Mouse (Mus musculus) limb, embryonic 15.5 days (tissue): ENCODE measurements at regions not wholly inside any gene's neighbourhood (a gene's known extent, or its start where the extent isn't known, plus 50 kb on each side); places are given as distances from the start of the nearest gene placed in this dataset.

ENCODE experiments used
- ATAC-seq: fragments of 200-750 bp; cut with Nextera tagmentation; 2 replicates; pipeline ENCODE4 v1.8.0; 2017; ENCODE audit warnings: low read depth, moderate TSS enrichment; ENCODE audit not compliant: insufficient number of reproducible peaks, low FRiP score, low TSS enrichment
- H3K27ac ChIP-seq: fragments of 300-500 bp; sonication (generic); 2 replicates; pipeline ENCODE4 v1.5.1; 2015; ENCODE audit warnings: moderate library complexity, mild to moderate bottlenecking, inconsistent platforms
- H3K27me3 ChIP-seq: fragments of 300-500 bp; sonication (generic); 2 replicates; pipeline ENCODE4 v1.6.1; 2015; ENCODE audit warnings: inconsistent platforms
- H3K36me3 ChIP-seq: fragments of 300-500 bp; sonication (generic); 2 replicates; pipeline ENCODE4 v1.6.1; 2015; ENCODE audit warnings: inconsistent platforms
- H3K4me1 ChIP-seq: fragments of 300-500 bp; sonication (generic); 2 replicates; pipeline ENCODE4 v1.6.1; 2015; ENCODE audit warnings: inconsistent platforms
- H3K4me2 ChIP-seq: fragments of 300-500 bp; sonication (generic); 2 replicates; pipeline ENCODE4 v1.6.1; 2015; ENCODE audit warnings: mild to moderate bottlenecking, inconsistent platforms
- H3K4me3 ChIP-seq: fragments of 300-500 bp; sonication (generic); 2 replicates; pipeline ENCODE4 v1.5.1; 2015; ENCODE audit warnings: mild to moderate bottlenecking, inconsistent platforms
- H3K9ac ChIP-seq: fragments of 300-500 bp; sonication (generic); 2 replicates; pipeline ENCODE4 v1.6.1; 2015; ENCODE audit warnings: inconsistent platforms
- H3K9me3 ChIP-seq: fragments of 300-500 bp; sonication (generic); 2 replicates; pipeline ENCODE4 v1.6.1; 2016; ENCODE audit warnings: inconsistent platforms
- WGBS: fragments of 180-500 bp; shearing (Covaris S2); methylation state at CpG from one replicate; pipeline ENCODE4 v1.1.7; 2015; 5-methylcytosine and 5-hydroxymethylcytosine counted together

DNA sequence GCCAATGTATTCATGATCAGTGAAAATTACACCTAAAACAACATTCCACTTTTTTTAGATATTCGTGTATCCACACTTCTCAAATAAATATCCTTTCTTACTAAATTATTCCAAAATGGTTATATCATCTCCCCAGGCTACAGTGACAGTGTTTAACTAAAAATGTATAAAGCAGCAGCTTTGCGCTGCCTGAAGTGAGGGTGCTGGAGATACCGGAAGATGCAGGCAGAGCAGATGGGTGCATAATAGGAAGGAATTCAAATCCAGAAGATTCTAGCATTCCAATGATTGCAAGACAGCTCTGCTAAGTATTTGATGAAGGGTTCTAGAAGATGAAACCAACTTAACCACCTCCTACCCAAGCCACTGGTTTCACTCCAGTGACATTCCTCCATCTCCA, 516.9 kb upstream of the Vstm2b start:
- ATAC-seq: no peak
- Histone ChIP-seq H3K4me3 (no peak overlapping the region), H3K9ac (no peak overlapping the region), H3K27ac (no peak overlapping the region), H3K4me2 (no peak overlapping the region), H3K4me1 (no peaks in the 10 kb centered on the region), H3K36me3 (no peaks in the 10 kb centered on the region), H3K27me3 (no peaks in the 10 kb centered on the region), H3K9me3 (no peaks in the 10 kb centered on the region)
- WGBS: 81% methylated on average over 3 of the region's 3 CpGs

- Histone ChIP-seq H3K4me2 (no peak overlapping the region), H3K4me1 (no peaks in the 10 kb centered on the region), H3K9me3 (no peaks in the 10 kb centered on the region), H3K36me3 (no peaks in the 10 kb centered on the region), H3K27me3 (no peaks in the 10 kb centered on the region), H3K27ac (no peak overlapping the region), H3K4me3 (no peak overlapping the region), H3K9ac (no peak overlapping the region)
- 84% methylated on average over 5 of the region's 5 CpGs for WGBS
- ATAC-seq: no peak
Observed at GRCm38 (mm10) chr7:40388152-40388551, 510.0 kb upstream of the Vstm2b start.

DNA sequence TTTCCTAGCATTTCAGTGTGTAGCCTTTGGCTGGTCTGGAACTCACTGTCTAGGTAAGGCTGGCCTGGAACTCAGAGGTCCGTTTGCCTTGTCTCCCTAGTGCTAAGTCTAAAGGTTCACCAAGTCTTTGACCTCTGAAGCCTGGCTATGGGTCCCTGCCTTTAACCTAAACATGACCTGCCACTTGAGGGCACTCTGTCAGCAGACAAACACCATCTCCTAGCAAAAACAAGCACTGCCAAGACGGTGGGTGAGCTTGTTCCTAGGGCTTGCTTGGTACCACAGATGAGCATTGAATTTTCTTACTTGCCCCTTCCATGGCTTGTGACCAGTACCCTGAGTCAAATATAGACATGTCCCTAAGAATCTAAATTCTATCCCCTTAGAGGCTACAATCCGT, 508.3 kb upstream of the Vstm2b start:
- no peak overlapping the region for H3K9ac ChIP-seq
- ATAC-seq: no peak

DNA sequence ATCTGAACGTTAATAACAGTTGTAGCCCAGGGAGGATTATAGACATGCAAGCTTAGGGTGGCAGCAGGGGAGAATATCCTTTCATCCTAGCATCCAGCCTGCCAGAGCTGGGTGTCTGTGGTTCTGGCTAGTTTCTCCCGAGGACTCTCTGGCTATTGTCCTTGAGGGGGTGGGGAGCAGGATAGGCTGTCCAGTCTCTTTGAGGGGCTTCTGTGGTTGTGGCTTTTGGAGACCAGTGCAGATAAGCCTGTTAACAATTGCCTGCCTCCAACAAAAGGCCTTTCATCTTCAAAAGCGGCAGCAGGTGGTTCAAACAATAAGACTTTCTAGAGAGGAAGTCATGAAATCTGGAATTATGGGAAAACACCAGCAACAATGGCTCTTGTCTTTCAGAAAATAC, 507.2 kb upstream of the Vstm2b start:
- H3K4me1 ChIP-seq: no peaks in the 10 kb centered on the region
- no peak for ATAC-seq
- no peaks in the 10 kb centered on the region for H3K9me3 ChIP-seq
- H3K4me3 ChIP-seq: no peak overlapping the region
- H3K27ac ChIP-seq: no peak overlapping the region
- no peaks in the 10 kb centered on the region for H3K36me3 ChIP-seq
- no peak overlapping the region for H3K4me2 ChIP-seq
- WGBS: 22% methylated on average over 3 of the region's 3 CpGs
- no peak overlapping the region for H3K9ac ChIP-seq
- H3K27me3 ChIP-seq: no peaks in the 10 kb centered on the region

More for the DNA sequence above, 508.3 kb upstream of the Vstm2b start:
- Histone ChIP-seq H3K27me3 (no peaks in the 10 kb centered on the region), H3K4me3 (no peak overlapping the region), H3K9me3 (no peaks in the 10 kb centered on the region), H3K27ac (no peak overlapping the region), H3K4me1 (no peaks in the 10 kb centered on the region), H3K36me3 (no peaks in the 10 kb centered on the region), H3K4me2 (no peak overlapping the region)
- WGBS: 29% methylated on average over 3 of the region's 3 CpGs

GRCm38 (mm10) chr7:40391626-40392025, 506.5 kb upstream of the Vstm2b start:
- Histone ChIP-seq H3K4me3 (no peak overlapping the region), H3K27ac (no peak overlapping the region), H3K27me3 (no peaks in the 10 kb centered on the region), H3K4me1 (no peaks in the 10 kb centered on the region), H3K36me3 (no peaks in the 10 kb centered on the region), H3K9ac (no peak overlapping the region), H3K9me3 (no peaks in the 10 kb centered on the region), H3K4me2 (no peak overlapping the region)
- 65% methylated on average over 3 of the region's 3 CpGs for WGBS
- ATAC-seq: no peak

DNA sequence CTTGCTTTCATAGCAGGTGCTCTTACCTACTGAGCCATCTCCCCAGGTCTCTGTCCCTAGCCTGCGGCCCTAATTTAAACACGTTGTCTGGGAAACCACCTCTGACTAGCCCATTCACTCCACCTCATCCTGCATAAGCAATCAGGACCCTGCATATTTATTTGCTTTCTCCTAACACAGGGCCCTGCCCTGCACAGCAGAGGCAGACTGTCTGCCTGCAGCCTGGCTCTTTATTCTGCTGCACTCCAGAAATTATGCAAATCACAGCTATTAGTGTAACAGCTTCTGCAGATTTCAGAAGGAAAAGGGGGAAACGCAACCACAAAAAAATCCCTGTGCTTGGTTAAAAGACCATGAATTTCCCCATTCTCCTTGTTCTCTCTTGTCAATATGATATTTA, 505.9 kb upstream of the Vstm2b start:
- H3K27ac ChIP-seq: no peak overlapping the region
- H3K4me1 ChIP-seq: no peaks in the 10 kb centered on the region
- H3K36me3 ChIP-seq: no peaks in the 10 kb centered on the region
- no peak overlapping the region for H3K4me3 ChIP-seq
- no peak overlapping the region for H3K4me2 ChIP-seq
- WGBS: 64% methylated on average over 3 of the region's 3 CpGs
- H3K27me3 ChIP-seq: no peaks in the 10 kb centered on the region
- no peak for ATAC-seq
- H3K9me3 ChIP-seq: no peaks in the 10 kb centered on the region
- no peak overlapping the region for H3K9ac ChIP-seq

- H3K27ac ChIP-seq: no peak overlapping the region
- H3K4me2 ChIP-seq: no peak overlapping the region
- H3K9me3 ChIP-seq: no peaks in the 10 kb centered on the region
- no peak overlapping the region for H3K9ac ChIP-seq
- H3K36me3 ChIP-seq: no peaks in the 10 kb centered on the region
- 90% methylated on average over 1 of the region's 1 CpGs for WGBS
- H3K4me3 ChIP-seq: no peak overlapping the region
- ATAC-seq: no peak
- H3K4me1 ChIP-seq: no peaks in the 10 kb centered on the region
- H3K27me3 ChIP-seq: no peaks in the 10 kb centered on the region
Observed at GRCm38 (mm10) chr7:40392699-40393098, 505.4 kb upstream of the Vstm2b start.

- ATAC-seq: no peak
- Histone ChIP-seq H3K4me1 (no peaks in the 10 kb centered on the region), H3K9me3 (no peaks in the 10 kb centered on the region), H3K27ac (no peak overlapping the region), H3K27me3 (no peaks in the 10 kb centered on the region), H3K4me2 (no peak overlapping the region), H3K36me3 (no peaks in the 10 kb centered on the region), H3K4me3 (no peak overlapping the region), H3K9ac (no peak overlapping the region)
- 73% methylated on average over 5 of the region's 5 CpGs for WGBS
Observed at GRCm38 (mm10) chr7:40398266-40398665, 499.9 kb upstream of the Vstm2b start.

DNA sequence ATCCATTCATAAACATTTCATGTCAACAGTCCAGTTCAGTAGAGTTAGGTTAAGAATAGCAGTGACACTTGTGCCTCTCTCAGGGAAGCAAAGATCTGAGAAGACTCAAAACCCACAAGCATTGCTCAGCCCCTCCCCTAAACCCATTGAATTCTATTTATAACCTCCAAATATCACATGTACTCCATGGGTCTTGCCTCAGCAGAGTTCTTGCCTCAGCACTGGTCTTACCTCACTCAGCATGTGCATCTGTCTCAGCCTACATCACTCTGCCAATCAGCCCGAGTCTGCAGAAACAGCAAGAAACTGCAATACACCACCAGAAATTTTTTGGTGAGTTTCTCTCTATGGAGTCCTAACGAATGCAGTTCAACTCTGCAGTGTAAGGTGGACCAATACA, 478.8 kb upstream of the Vstm2b start:
- Histone ChIP-seq H3K27ac (no peak overlapping the region), H3K27me3 (no peaks in the 10 kb centered on the region), H3K9ac (no peak overlapping the region), H3K4me2 (no peak overlapping the region), H3K36me3 (no peaks in the 10 kb centered on the region), H3K4me1 (no peaks in the 10 kb centered on the region), H3K9me3 (no peaks in the 10 kb centered on the region), H3K4me3 (no peak overlapping the region)
- peak; percentile 63; the same call in 1 of the 2 replicates for ATAC-seq
- 69% methylated on average over 2 of the region's 2 CpGs for WGBS

DNA sequence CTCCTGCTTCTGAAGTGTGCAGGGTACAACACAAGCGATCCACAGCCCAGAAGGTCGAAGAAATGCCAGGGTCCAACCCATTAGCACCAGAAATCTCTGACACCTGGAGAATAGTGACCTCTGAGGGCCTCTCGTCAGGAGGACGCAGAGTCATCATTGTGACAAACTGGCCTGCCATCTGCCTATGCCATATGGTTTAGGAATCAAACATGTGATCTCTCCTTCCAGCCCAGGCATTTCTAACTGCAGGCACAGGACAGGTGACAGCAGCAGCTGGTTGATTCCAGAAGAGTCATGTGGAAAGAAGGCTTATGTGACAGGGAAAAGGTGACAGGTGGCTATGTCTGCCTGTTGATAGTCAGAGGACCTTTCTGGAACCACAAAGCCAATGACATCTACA, 476.0 kb upstream of the Vstm2b start:
- Histone ChIP-seq H3K4me2 (no peak overlapping the region), H3K36me3 (no peaks in the 10 kb centered on the region), H3K27ac (no peak overlapping the region), H3K9ac (no peak overlapping the region), H3K9me3 (no peaks in the 10 kb centered on the region), H3K27me3 (no peaks in the 10 kb centered on the region), H3K4me3 (no peak overlapping the region), H3K4me1 (no peaks in the 10 kb centered on the region)
- ATAC-seq: no peak
- 66% methylated on average over 4 of the region's 4 CpGs for WGBS

- Histone ChIP-seq H3K27me3 (no peaks in the 10 kb centered on the region), H3K36me3 (no peaks in the 10 kb centered on the region), H3K27ac (no peak overlapping the region), H3K4me1 (no peaks in the 10 kb centered on the region), H3K9me3 (no peaks in the 10 kb centered on the region), H3K4me3 (no peak overlapping the region), H3K4me2 (no peak overlapping the region), H3K9ac (no peak overlapping the region)
- 73% methylated on average over 2 of the region's 2 CpGs for WGBS
- no peak for ATAC-seq
Observed at GRCm38 (mm10) chr7:40429416-40429815, 468.7 kb upstream of the Vstm2b start.

DNA sequence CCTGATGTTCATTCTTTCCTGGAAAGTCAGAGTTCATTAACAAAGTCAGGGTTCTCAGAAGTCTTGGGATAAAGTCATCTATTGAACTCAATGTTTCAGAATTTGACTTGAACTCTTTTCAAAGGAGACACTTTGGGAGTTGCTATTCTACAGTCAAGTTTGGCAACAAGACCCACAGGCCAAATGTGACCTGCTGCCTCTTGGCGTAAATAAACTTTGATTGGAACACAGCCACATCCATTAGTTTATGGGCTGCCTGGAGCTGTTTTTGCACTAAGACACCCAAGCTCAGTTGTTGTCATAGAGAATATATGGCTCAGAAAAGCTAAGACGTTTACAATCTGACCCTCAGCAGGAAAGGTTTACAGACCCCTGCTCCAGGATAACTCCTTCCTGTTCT, 464.2 kb upstream of the Vstm2b start:
- Histone ChIP-seq H3K27me3 (no peaks in the 10 kb centered on the region), H3K36me3 (no peaks in the 10 kb centered on the region), H3K27ac (no peak overlapping the region), H3K4me1 (no peaks in the 10 kb centered on the region), H3K4me2 (no peak overlapping the region), H3K9me3 (no peaks in the 10 kb centered on the region), H3K4me3 (no peak overlapping the region), H3K9ac (no peak overlapping the region)
- ATAC-seq: no peak
- WGBS: 28% methylated on average over 2 of the region's 2 CpGs

GRCm38 (mm10) chr7:40441128-40441527, 457.0 kb upstream of the Vstm2b start:
- no peaks in the 10 kb centered on the region for H3K9me3 ChIP-seq
- no peak for ATAC-seq
- H3K36me3 ChIP-seq: no peaks in the 10 kb centered on the region
- WGBS: 53% methylated on average over 1 of the region's 1 CpGs
- H3K4me2 ChIP-seq: no peak overlapping the region
- no peak overlapping the region for H3K9ac ChIP-seq
- no peak overlapping the region for H3K27ac ChIP-seq
- H3K27me3 ChIP-seq: no peaks in the 10 kb centered on the region
- no peak overlapping the region for H3K4me3 ChIP-seq
- no peaks in the 10 kb centered on the region for H3K4me1 ChIP-seq
